Mouse (Mus musculus) cortical plate, adult 2 months (tissue): ENCODE results near the gene Lcmt1. TPM values are rescaled to one million over a fixed set of nuclear protein-coding genes. Genes with fewer than 3 reads are reported as not detected.

Experiments
- H3K27ac ChIP-seq: fragments of 200-500 bp; 2 replicates; pipeline ENCODE4 v1.5.1; 2012; ENCODE audit warnings: low read length, control low read depth, inconsistent platforms; ENCODE audit not compliant: insufficient read depth
- H3K4me1 ChIP-seq: fragments of 200-500 bp; 2 replicates; pipeline ENCODE4 v1.6.1; 2011; ENCODE audit warnings: low read length; ENCODE audit not compliant: control insufficient read depth, insufficient read depth
- H3K4me3 ChIP-seq: fragments of 200-500 bp; 2 replicates; pipeline ENCODE4 v1.5.1; 2011; ENCODE audit warnings: mild to moderate bottlenecking, low read length, control low read depth; ENCODE audit not compliant: insufficient read depth
- CTCF ChIP-seq: fragments of 200-500 bp; IDR thresholded peaks from 2 replicates; pipeline ENCODE4 v1.5.1; 2011; ENCODE audit warnings: mild to moderate bottlenecking, control low read depth, low read length; ENCODE audit not compliant: insufficient read depth; ENCODE audit errors: extremely low read depth
- POLR2A ChIP-seq: fragments of 200-500 bp; IDR thresholded peaks from 2 replicates; pipeline ENCODE4 v1.6.1; 2011; ENCODE audit warnings: mild to moderate bottlenecking, low read length, control low read depth; ENCODE audit not compliant: insufficient read depth; ENCODE audit errors: extremely low read depth
- polyA plus RNA-seq: library from polyadenylated mRNA; depleted of rRNA; stranded (reverse); fragments of >200 nt; gene quantifications from 2 replicates; pipeline ENCODE4 v1.2.3, GENCODE M21; 2012

Lcmt1 gene
- polyA plus RNA-seq, 1 experiment: 97.5 TPM

- Histone ChIP-seq H3K4me1 (peaks cover 14% of the 10 kb centered on the region), H3K4me3 (no peak overlapping the region), H3K27ac (no peak overlapping the region)
- TF ChIP-seq CTCF (no peak), POLR2A (no peak)
Observed at GRCm38 (mm10) chr7:123411109-123411508, 41.5 kb downstream of the Lcmt1 start.

- Histone ChIP-seq H3K4me3 (no peak overlapping the region), H3K4me1 (peaks cover 13% of the 10 kb centered on the region), H3K27ac (0 out of 2 replicates have a peak overlapping the region, but pooled peaks have one; percentile 35)
- TF ChIP-seq CTCF (no peak), POLR2A (no peak)
Observed at GRCm38 (mm10) chr7:123412143-123412542, 42.6 kb downstream of the Lcmt1 start.

DNA sequence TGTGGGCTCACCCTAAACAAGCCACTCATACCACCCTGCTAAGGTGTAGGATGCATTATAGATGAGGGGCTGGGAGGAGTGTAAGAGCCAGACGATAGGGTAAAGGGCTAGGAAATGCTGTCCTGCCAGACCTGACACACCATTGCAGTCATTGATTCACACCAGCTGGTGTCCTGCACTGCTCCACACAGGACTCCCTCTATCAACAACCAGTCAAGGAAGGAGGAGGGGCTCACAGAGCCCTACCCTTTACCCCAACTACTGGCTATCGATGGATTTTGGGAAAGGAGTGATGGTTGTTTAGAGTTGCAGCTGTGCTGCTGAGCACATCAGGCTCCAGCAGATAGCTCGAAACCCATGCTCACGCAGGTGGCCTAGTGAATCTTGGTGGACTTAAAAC is 47.2 kb downstream of the Lcmt1 start:
- Histone ChIP-seq H3K4me1 (peaks cover 6% of the 10 kb centered on the region), H3K4me3 (no peak overlapping the region), H3K27ac (no peak overlapping the region)
- no peak for TF ChIP-seq CTCF
- TF ChIP-seq POLR2A: no peak

GRCm38 (mm10) chr7:123417661-123418060 is 48.1 kb downstream of the Lcmt1 start:
- Histone ChIP-seq H3K27ac (no peak overlapping the region), H3K4me3 (no peak overlapping the region), H3K4me1 (no peaks in the 10 kb centered on the region)
- TF ChIP-seq CTCF (no peak), POLR2A (no peak)

DNA sequence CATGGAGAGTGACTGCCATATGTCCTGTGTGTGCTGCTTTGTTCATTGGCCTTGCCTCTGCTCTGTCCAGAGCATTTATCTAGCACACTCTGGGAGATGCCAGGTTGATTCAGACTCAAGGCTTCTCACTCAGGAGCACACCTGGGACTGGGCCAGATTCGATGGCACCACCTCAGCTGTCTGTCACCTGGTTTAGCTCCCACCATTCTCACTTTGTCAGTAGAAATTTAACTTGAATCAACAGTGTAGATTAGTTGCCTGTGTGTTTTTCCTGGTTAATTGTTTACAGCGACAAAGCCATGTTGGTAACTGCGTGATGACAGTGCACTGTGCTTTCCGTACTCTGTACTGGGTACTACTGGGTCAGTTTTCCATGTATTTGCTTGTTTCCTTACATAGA is 50.4 kb downstream of the Lcmt1 start:
- no peak for TF ChIP-seq CTCF
- no peak for TF ChIP-seq POLR2A
- H3K4me3 ChIP-seq: no peak overlapping the region
- no peaks in the 10 kb centered on the region for H3K4me1 ChIP-seq
- H3K27ac ChIP-seq: no peak overlapping the region

GRCm38 (mm10) chr7:123421958-123422357 is 52.4 kb downstream of the Lcmt1 start:
- TF ChIP-seq POLR2A: no peak
- TF ChIP-seq CTCF: no peak
- no peak overlapping the region for H3K27ac ChIP-seq
- no peaks in the 10 kb centered on the region for H3K4me1 ChIP-seq
- H3K4me3 ChIP-seq: no peak overlapping the region

- H3K4me3 ChIP-seq: no peak overlapping the region
- no peak overlapping the region for H3K27ac ChIP-seq
- H3K4me1 ChIP-seq: no peaks in the 10 kb centered on the region
- no peak for TF ChIP-seq POLR2A
Observed at GRCm38 (mm10) chr7:123424281-123424680, 54.7 kb downstream of the Lcmt1 start.

- H3K4me3 ChIP-seq: no peak overlapping the region
- no peak for TF ChIP-seq POLR2A
- no peak for TF ChIP-seq CTCF
- no peak overlapping the region for H3K27ac ChIP-seq
- no peaks in the 10 kb centered on the region for H3K4me1 ChIP-seq
Observed at GRCm38 (mm10) chr7:123425134-123425757, 55.7 kb downstream of the Lcmt1 start.

- TF ChIP-seq CTCF (no peak), POLR2A (no peak)
Observed at GRCm38 (mm10) chr7:123429624-123430410, 60.2 kb downstream of the Lcmt1 start.

DNA sequence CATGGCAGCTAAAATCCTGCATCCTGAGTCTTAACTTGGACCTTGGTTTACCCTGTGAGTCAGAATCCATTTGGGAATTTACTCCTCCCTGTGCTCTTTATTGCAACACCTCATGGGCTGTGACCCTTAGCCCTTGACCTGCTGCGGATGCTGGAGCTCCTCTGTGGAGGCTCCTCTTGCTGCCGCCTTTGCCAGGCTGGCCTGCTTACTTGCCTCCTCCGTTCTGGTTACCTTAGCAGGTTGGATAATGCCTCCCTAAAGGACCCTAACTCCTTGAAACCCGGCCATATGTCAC is 60.8 kb downstream of the Lcmt1 start:
- TF ChIP-seq POLR2A (no peak), CTCF (no peak)
- no peaks in the 10 kb centered on the region; the same call in 1 of the 2 replicates for H3K4me1 ChIP-seq
- no peak overlapping the region for H3K27ac ChIP-seq
- no peak overlapping the region for H3K4me3 ChIP-seq

More at GRCm38 (mm10) chr7:123429624-123430410, 60.2 kb downstream of the Lcmt1 start:
- H3K4me3 ChIP-seq: no peak overlapping the region
- H3K4me1 ChIP-seq: no peaks in the 10 kb centered on the region; the same call in 1 of the 2 replicates
- no peak overlapping the region for H3K27ac ChIP-seq

GRCm38 (mm10) chr7:123431206-123431605 is 61.6 kb downstream of the Lcmt1 start:
- TF ChIP-seq CTCF: no peak
- TF ChIP-seq POLR2A: no peak
- Histone ChIP-seq H3K4me3 (no peak overlapping the region), H3K27ac (no peak overlapping the region), H3K4me1 (no peaks in the 10 kb centered on the region; the same call in 1 of the 2 replicates)
